In the genomic region with DNA sequence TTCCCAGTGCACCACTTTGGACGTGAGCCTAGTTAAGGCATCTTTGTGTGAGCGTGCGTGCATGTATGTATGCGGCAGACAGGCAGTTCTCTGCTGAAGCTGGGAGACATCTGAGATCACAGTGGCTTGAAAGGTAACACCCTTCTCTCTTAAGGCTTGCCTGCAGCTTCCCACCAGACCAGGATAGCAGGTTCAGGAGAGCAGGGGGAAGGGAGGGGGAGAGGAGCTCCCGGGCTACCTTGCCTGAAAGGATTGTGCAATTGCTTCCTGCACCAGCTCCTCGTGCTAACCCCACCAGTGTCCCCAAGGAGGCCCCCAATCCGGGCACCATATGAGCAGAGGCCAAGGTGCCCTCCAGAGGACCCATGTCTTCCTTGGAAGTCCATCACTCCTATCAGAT, we compare ENCODE assay signal across 8 mouse cellular contexts. TPM values are rescaled to one million over a fixed set of nuclear protein-coding genes. Genes with fewer than 3 reads are reported as not detected.
DNase-seq lines count a peak whose midpoint lies in the region; ATAC-seq and TF ChIP-seq lines count a peak whose summit lies in the region.

No protein-coding gene starts in this region.

- no peaks in the 10 kb centered on the region for H3K9me3 ChIP-seq in hindbrain, embryonic 15.5 days
- H3K9me3 ChIP-seq in midbrain, postnatal 0 days (ENCODE audit: low read length), result no peaks in the 10 kb centered on the region

- peak overlapping the region; percentile 98 for H3K4me2 ChIP-seq in hindbrain, embryonic 15.5 days
- peak overlapping the region; percentile 49; the same call in 1 of the 2 replicates for H3K4me2 ChIP-seq in midbrain, postnatal 0 days (ENCODE audit: low read depth, low read length, poor library complexity, severe bottlenecking)

- intact Hi-C loops in left cerebral cortex, postnatal 10 days (cut with DNase I), result loop anchor here (5.0 kb wide), 1 partner anchor 113 kb away; no protein-coding TSS in a partner anchor

- no peaks in the 10 kb centered on the region for H3K36me3 ChIP-seq in hindbrain, embryonic 15.5 days
- H3K36me3 ChIP-seq in midbrain, postnatal 0 days (ENCODE audit: insufficient read depth, low read length), result no peaks in the 10 kb centered on the region

- DNase-seq in lung, adult 2 months, result no peak
- no peak for DNase-seq in lung, postnatal 25 days (ENCODE audit: low spot score)
- DNase-seq in midbrain, postnatal 0 days (ENCODE audit: low spot score), result no peak
- DNase-seq in left cerebral cortex, adult 11 months (ENCODE audit: low spot score), result no peak
- no peak for DNase-seq in left cerebral cortex, postnatal 10 days (ENCODE audit: extremely low spot score in 1 of 2, low spot score in 2 of 2)
- no peak for DNase-seq in heart, adult 11 months

- no peak for ATAC-seq in hindbrain, embryonic 15.5 days (ENCODE audit: low FRiP score, low read depth)
- ATAC-seq in midbrain, postnatal 0 days (ENCODE audit: low FRiP score), result no peak

- peaks cover 27% of the 10 kb centered on the region for H3K4me1 ChIP-seq in lung, adult 2 months (ENCODE audit: control insufficient read depth, insufficient read depth, low read length)
- peaks cover 3% of the 10 kb centered on the region for H3K4me1 ChIP-seq in bone marrow, adult 2 months (ENCODE audit: control insufficient read depth, insufficient read depth, low read length)
- peaks cover 34% of the 10 kb centered on the region for H3K4me1 ChIP-seq in hindbrain, embryonic 15.5 days (replicated peaks)
- peaks cover 6% of the 10 kb centered on the region; the same call in 1 of the 2 replicates for H3K4me1 ChIP-seq in midbrain, postnatal 0 days (ENCODE audit: insufficient read depth, low read length)

- no peak for TF ChIP-seq POLR2A in lung, adult 2 months (IDR thresholded peaks at IDR 0.05; ENCODE audit: borderline replicate concordance, extremely low read depth, low read depth, low read length)
- no peak for TF ChIP-seq POLR2A in bone marrow, adult 2 months (IDR thresholded peaks at IDR 0.05; ENCODE audit: borderline replicate concordance, control insufficient read depth, low read depth, low read length)

- peaks cover 16% of the 10 kb centered on the region; the same call in 1 of the 2 replicates for H3K27me3 ChIP-seq in hindbrain, embryonic 15.5 days
- peaks cover 9% of the 10 kb centered on the region; the same call in 1 of the 2 replicates for H3K27me3 ChIP-seq in midbrain, postnatal 0 days (ENCODE audit: insufficient read depth, low read length)

- no peak for TF ChIP-seq CTCF in lung, adult 2 months (IDR thresholded peaks at IDR 0.05; ENCODE audit: insufficient read depth, low read length)
- TF ChIP-seq CTCF in bone marrow, adult 2 months (IDR thresholded peaks at IDR 0.05; ENCODE audit: control insufficient read depth, insufficient read depth, low read length), result no peak
- no peak for TF ChIP-seq CTCF in midbrain, postnatal 0 days (IDR thresholded peaks at IDR 0.05)

- 44% methylated on average over 7 of the region's 7 CpGs for WGBS in lung, adult 2 months
- 29% methylated on average over 7 of the region's 7 CpGs for WGBS in bone marrow, adult 2 months
- WGBS in hindbrain, embryonic 15.5 days, result 27% methylated on average over 7 of the region's 7 CpGs
- 32% methylated on average over 7 of the region's 7 CpGs for WGBS in midbrain, postnatal 0 days

- peak overlapping the region; percentile 40 for H3K4me3 ChIP-seq in lung, adult 2 months (replicated peaks; ENCODE audit: extremely low read depth, low read depth, low read length)
- peak overlapping the region; percentile 29 for H3K4me3 ChIP-seq in bone marrow, adult 2 months (replicated peaks; ENCODE audit: control insufficient read depth, low read depth, low read length)
- H3K4me3 ChIP-seq in hindbrain, embryonic 15.5 days, result 0 out of 2 replicates have a peak overlapping the region, but pooled peaks have one; percentile 10
- H3K4me3 ChIP-seq in midbrain, postnatal 0 days (ENCODE audit: low read depth, low read length), result no peak overlapping the region

- 0 out of 2 replicates have a peak overlapping the region, but pooled peaks have one; percentile 1 for H3K27ac ChIP-seq in bone marrow, adult 2 months (ENCODE audit: control insufficient read depth, insufficient read depth, low read depth, low read length, poor library complexity)
- H3K27ac ChIP-seq in hindbrain, embryonic 15.5 days (replicated peaks), result no peak overlapping the region
- H3K27ac ChIP-seq in midbrain, postnatal 0 days (ENCODE audit: low read depth, low read length), result no peak overlapping the region

- H3K9ac ChIP-seq in hindbrain, embryonic 15.5 days, result peak overlapping the region; percentile 35; the same call in 1 of the 2 replicates
- H3K9ac ChIP-seq in midbrain, postnatal 0 days (replicated peaks; ENCODE audit: low read length, poor library complexity, severe bottlenecking), result no peak overlapping the region

RNA-seq across cellular contexts. Expression of gene Ezr, which starts 3.0 kb away (rescaled TPM):
- polyA plus RNA-seq in lung, adult 2 months (2012; rRNA removed), result 79.3 and 84.0 TPM in 2 replicates
- polyA plus RNA-seq in bone marrow, adult 2 months (2011; ENCODE audit: insufficient read depth, insufficient read length, low replicate concordance, missing spikeins), result 71.7 and 82.0 TPM in 2 replicates
- polyA plus RNA-seq in hindbrain, embryonic 15.5 days (2015; fragmentation: Nextera tagmentation; extraction: Ambion mirVana), result 55.2 and 65.7 TPM in 2 replicates
- total RNA-seq in midbrain, postnatal 0 days (2014; rRNA removed), result 19.5 and 33.8 TPM in 2 replicates
- 27.3 and 28.5 TPM in 2 replicates for polyA plus RNA-seq in midbrain, postnatal 0 days (2015; fragmentation: Nextera tagmentation; extraction: Ambion mirVana)
- total RNA-seq in left cerebral cortex, postnatal 10 days (2021), result 10 to 100 TPM; 23.8 to 39.2 TPM
